Mouse (Mus musculus) liver, adult (tissue): ENCODE measurements around the gene Stard13.

Experiments used
- GATA4 ChIP-seq: IDR thresholded peaks from 2 replicates; pipeline ENCODE4 v1.6.1; 2014; ENCODE audit warnings: mild to moderate bottlenecking, low read length; ENCODE audit not compliant: insufficient replicate concordance

Stard13 gene

DNA sequence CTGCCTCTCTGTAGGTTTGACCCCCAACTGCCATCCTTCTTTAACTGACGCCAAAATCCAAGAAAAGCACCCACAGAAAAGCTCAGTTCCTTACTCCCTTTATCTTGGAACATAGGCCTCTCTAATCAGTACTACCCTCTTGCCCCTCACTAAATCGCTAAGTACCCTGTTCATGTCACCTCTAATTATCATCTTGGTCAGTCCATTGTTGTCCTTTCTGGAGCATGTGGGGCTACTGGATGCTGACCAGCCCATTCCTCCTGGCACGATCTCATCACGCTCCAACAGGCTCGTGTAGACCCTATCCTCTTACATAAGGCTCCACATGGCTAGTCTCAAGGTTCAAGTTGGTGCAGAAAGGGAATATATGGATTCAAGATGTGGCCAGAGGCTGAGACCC is 2.8 kb upstream of the Stard13 start:
- no peak for TF ChIP-seq GATA4

DNA sequence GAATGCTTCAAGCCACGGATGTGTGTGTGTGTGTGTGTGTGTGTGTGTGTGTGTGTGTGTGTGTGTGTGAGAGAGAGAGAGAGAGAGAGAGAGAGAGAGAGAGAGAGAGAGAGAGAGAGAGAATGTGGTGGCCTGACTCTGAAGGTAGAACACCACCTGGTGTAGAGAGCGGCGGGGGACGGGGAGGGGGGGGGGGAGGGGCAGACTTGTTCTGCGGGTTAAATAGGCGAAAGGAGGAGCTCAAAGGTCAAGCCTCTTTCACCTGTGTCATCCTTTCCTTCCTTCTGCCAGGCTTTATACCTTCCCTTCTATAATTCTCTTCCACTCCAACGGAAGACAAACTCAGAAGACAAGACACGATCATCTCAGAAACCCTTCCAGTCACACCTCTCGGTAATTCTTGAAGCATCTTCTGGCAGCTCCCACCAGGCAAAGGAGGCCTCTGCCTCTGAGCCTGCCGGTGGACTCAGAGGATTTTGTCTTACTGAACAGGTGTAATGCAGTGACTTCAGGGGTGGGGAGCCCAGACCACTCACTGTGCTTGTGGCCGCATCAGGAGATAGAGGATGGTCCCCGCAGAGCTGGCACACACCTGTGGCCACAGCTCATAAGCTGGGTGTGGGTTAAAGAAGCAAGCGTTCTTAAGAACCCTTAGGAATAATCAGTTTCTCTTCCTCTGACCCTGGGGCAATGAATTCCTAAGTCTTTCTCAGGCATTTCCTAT is 898 bp downstream of the Stard13 start:
- no peak for TF ChIP-seq GATA4

DNA sequence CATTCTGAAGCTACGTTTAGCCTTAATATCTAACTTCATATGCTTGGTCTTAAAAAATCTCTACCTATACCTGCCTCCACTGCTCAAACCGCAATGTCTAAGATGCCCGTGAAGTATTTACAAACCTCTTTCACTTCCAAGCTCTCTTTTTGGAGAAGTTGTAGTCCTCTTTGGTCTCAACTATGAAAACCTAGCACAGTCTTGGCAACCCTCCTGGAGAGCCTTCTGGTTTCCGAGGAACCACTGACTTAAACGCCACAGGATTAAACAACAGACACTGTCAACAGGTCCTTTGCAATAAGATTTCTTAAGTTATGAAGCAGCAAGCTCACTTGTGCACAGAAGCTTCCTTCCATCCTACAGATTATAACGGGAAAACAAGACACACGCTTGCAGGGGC is 1.8 kb downstream of the Stard13 start:
- no peak for TF ChIP-seq GATA4

DNA sequence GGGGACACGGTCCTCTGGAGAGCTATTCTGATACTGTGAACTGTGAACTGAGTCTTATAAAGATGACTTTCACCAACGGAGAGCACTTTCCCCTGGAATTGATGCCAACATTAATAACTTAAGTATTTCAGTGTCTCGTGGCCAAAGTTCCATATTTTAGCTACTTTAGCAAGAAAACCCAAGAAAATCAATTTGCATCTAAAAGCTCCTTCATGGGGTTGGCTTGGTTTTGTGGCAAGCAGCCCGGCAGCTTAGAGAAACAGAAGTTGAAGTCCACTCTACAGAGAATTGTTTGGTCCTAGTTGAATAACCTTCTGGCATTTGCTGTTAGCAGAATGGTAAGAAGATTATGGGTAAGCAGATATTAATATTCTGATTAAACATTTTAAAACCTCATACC is 2.2 kb downstream of the Stard13 start:
- TF ChIP-seq GATA4, result no peak

DNA sequence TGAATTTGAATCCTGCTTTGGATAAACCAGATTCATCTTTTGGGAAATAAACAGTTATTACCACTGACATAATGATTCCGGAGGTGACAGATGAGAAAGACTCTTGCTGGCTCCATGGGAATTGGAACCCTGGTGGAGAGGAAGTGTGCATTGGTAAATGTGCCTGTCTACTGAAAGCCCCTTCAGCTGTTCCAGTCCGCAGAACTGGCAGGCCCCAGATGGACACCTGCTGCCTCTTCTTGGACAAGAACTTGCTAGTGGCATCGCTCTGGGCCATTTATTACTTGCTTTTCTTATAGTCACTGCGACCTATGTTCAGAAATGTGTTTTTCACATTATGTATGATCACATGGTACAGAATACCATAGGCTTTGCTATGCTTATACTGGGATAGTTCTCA is 3.2 kb downstream of the Stard13 start:
- TF ChIP-seq GATA4, result no peak

DNA sequence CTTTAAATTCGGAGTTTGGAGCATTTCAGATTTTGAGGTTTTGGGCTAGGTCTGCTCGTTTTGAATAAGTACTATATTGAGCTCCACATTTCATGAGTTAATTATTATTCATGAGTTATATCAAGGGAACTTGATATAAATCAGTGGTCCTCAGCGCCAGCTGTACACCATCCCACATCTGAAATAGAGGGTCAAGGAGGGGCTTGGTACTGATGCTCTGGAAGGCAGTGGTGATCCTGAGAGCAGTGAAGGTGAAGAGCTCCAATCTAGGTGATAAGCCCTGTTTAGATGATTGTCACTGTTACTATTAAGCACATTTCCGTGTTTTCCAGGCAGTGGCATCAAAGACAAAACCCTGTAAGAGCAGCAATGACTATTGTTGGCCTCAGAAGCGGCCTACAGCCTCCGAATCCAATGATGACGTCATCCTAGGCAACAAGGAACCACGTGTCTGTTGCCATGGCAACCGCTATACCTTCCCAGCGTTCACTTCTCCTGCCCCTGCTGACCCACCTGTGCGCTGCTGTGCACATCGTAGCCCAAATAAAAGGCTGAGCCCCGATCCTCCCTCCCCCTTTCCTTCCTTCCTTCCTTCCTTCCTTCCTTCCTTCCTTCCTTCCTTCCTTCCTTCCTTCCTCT is 5.2 kb downstream of the Stard13 start:
- no peak for TF ChIP-seq GATA4

DNA sequence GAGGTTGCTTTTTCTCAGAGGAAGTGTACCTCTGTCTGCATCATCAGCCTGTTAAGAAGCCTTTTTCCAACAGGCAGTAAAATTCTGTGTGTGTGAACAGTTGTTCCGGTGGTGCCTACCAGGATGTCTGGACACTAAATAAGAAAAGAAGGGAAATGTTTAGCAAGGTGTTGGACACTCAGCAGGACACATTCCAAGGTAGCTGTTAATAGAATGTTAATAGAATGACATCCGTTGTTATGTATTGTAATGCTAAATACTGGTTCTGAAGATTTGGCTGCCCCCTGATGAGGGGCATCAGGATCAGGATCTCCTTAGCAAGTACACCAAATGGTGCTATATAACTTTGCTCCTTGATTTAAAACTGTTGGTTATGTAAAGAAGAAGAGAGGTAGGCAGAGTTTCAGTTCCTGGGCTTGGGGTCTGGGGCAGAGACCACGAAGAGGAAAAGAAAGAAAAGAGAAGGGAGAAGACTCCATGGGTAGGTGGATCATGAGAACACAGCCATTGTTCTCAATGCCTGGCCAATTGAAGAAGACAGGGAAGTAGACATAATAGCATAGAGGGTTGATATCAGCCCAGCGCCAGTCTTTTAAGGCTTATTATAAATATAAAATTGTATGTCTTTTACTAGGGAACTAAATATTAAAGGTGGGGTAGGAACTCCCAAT is 9.8 kb downstream of the Stard13 start:
- TF ChIP-seq GATA4, result no peak

DNA sequence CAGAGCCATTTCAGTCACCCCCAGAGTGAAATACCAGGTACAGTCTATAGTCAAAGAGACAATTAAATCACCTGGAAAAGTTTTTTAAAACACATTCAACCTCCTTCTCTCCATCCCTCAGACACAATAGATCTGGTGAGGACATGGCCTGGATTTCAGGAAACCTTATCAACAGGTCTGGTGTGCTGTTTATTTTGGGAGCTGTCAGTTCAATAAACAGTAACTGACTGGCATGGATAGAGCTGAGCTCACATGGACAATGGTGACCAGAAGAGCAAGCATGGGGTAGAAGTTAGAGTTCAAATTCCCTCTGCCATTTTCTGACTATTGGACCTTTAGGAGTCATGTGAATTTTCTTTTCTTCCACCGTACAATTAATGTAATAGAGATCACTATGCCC is 10.8 kb downstream of the Stard13 start:
- peak; percentile 70; the same call in 1 of the 2 replicates for TF ChIP-seq GATA4

DNA sequence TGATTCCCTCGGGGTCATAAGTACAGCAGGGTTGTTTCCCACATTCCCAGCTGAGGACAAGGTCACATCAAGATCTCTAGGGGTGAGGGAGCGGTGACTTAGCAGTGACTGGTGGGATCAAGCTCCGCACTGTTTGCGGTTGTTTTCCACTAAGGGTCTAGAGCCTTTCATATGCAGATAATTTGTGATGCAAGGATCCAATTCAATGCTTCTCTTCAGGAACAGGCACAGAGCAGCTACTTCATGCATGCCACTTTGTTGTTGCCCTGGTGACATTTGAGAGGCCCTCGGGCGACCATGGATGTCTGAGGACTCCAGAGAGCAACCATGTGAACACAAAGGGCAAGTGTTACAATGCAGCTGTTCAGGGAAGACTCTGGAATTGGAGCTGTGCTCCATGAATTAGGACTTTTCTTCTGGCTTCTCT is 14.9 kb downstream of the Stard13 start:
- TF ChIP-seq GATA4, result no peak

DNA sequence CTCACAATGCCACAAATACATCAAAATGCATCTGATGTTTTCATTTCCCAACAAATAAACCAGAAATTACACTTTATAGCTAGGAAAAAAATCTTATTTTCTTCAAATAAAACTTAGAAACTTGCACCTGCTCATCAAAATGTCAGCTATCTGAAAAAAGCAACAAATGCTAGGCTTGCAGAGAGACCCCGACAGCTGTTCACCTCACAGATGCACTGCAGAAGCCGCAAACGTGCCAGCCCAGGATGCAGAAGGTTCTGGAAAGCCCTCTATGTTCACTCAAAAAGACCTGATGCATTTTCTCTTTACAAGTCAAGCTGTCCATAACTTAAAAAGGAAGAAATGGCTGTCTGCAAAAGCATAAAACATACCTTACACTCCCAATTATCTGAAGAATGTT is 20.5 kb downstream of the Stard13 start:
- TF ChIP-seq GATA4, result no peak

DNA sequence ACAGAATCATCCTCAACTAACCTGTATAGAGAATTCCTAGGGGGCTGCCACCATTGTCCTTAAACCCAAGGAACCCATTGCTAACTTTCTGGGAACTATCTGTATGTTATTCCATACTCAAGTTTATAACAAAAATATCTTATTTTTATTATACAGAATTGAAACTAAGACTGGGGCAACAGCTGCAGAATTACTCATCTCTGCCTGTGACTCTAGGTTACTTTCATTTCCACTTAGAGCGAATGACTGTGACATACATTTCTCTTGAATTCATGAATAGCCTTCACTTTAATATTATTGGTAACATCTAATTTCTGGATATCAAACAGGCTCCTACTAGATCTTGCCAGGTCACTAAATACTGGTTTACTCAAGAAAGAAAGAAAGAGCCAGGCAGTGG is 22.8 kb downstream of the Stard13 start:
- TF ChIP-seq GATA4, result no peak

DNA sequence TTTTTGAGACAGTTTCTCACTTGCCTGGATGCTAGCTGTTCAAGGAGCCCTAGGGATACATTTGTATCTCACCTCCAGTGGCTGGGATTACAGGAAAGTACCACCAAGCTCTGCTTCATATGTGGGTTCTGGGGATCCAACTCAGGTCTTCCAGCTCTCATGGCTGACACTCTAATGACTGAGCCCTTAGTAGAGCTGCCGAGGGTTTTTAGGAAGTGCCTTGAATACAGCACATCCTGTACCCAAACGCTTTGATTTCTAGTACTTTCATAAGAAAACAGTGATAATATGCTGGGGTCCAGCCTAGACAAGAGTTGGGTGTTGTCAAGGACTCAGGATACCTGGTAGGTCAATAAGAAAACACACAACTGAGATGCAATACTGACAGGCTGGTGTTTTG is 23.6 kb downstream of the Stard13 start:
- no peak for TF ChIP-seq GATA4

DNA sequence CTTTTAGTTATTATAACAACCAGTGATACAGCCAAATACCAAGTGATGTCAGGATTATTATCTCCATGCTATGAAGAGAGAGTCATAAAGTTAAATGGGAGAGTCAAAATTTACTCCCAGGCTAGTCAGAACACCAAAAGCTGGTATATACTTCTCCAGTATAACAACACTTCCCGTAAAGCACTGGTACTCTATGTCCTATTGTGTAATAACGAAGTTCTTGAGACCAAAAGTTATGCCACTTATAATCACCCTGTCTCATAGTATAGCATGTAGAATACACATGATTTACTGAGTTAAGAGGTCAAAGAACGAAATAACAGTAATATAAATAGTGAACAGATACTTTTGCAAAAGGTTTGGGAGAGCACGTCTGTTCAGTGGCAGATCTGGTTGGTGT is 28.6 kb downstream of the Stard13 start:
- no peak for TF ChIP-seq GATA4

DNA sequence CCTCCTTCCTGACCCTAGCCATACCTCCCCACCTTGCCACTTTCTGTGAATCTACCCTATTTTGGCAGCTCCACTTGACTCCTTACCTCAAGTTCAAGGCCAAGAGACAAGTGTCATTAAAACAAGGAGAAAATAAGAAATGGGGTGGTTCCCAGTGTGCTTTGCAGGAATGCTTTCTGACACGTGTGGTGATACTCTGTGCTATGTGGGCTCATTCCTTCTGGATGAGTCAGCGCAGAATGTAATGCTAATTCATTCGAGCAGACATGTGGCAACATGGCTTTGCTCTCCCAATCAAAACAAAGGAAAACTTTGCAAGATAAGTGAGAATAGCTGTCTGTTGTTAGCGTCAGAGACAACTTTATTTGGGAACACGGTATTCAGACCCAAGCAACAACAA is 30.7 kb downstream of the Stard13 start:
- no peak for TF ChIP-seq GATA4

DNA sequence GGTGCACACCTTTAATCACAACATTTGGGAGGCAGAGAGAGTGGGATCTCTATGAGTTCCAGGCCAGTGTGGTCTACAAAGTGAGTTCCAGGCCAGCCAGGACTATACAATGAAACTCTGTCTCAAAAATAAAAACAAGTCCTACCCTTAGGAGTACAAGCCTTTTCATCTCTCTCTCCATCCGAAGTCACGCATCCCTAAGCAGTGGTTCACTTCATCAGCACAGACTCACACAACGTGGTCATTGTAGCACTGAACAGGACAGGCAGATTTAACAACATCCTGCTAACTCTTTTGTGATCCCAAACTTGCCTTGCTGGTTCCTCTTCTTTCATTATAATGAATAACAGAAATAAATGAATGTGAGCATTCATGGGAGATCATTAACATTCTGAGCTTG is 32.4 kb downstream of the Stard13 start:
- TF ChIP-seq GATA4, result no peak

DNA sequence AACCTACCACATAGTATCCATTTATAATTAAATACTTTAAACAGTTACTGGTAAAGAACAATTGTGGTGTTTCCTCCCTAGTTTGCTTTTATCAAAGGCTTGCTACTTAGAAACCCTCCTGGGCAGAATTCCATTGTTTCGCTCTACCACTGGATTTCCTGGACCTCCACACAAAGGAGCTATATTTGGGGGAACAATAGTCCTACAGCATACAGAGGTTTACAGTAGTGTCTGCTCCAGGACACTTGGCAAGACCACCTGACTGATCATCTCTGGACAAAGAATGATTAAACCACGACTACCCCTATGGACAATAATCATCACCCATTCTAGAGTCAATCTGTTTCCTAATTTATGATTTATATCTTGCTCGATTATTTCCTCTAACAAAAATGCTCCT is 34.4 kb downstream of the Stard13 start:
- TF ChIP-seq GATA4, result no peak
